Mouse (Mus musculus) T-helper 17 cell (primary cell): Measurements from ENCODE around the gene Cabin1.

Experiments
- in situ Hi-C, 2 experiments: fragments of 300-600 bp; cut with MboI, MseI; formaldehyde crosslinking; loops; 1 replicate in 1 of 2; 2 replicates in 1 of 2; pipeline ENCODE4 v1.15.1; 2025; ENCODE audit warnings: high pct_unique_total_duplicates in 2 of 2

The Cabin1 gene

DNA sequence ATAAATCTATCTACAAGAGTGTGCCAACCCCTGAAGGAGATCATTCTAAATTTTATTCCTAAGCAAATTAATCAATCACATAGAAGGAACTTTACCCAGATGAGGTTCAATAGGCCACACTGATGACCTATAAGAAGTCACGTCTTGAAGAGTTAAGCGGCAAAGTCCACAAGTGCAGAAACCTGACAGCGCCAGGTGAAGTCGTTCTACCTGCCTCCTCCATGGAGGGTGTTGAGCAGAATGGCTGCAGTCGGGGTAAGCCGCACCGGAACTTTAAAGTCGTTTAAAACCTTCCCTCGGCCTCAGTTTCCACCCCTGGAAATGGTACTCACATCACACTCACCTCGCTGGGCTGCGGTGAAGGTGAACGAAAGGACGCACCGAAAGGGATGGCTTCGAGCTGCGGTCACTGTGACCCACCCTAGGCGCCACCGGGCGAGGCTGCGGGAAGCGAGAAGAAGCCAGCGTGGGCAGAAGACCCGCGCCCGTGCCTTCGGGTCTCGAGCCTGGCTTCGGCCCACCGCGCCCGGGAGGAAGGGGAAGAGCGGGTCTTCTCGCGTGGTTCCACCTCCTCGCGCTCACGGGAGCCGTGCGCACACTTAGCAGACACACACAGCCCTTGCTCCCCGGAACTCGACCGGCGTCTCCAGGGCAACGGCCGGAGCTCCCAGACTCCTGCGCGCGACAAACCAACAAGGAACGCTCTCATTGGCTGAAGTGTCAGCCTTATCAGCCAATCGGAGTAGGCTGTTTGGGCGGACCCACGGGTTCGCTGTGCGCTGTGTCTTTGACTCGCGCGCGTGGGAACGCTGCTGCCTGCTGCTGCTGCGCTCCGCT lies at the start of gene Cabin1:
Gene Cabin1 (minus strand): TSS at position 660 of the 837 bp plus-strand sequence.
- in situ Hi-C loops: no loop called here

DNA sequence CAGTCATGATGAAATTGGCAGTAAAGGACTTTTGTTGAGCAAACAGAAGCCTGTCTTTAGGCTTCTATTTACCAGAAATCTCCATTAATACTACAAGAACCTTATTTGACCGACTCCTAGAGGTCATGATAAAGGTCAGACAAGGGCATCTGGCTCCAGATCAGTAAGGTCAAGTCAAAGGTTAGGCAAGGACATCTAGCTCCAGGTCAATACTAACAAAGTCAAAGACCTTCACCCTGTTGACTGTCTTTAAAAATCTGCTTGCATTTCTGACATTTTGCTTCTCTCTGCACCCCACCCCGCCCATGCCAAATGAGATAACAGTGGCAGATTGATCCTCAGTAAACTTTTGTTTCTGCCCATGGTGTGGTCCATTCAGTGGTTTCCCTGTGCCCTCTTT lies 40.1 kb upstream of the Cabin1 start:
- in situ Hi-C loops: no loop called here

DNA sequence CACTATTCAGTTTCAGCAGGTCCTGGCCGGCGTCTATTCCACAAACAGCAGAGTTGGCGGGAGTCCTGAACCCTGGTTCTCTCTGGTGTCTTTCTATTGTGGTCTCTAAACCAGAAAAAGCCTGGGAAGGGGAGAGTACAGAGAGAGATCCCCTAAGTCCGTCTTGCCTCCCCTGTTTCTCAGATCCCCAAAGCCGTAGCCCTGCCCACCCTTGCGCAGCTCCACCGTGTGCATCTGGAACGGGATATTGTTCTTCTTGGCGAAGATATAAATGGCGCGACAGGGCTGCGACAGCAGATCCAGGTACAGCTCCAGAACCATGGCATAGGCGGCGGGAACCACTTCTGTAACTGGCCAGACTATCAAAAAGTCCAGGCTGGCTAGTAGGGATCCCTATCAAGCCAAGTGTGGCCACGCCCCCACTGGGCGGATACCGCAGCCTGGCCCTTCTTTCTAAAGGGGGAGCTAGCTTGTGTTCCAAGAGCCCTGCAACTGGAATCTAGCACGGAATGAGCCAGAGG lies 34.1 kb upstream of the Cabin1 start, which contains the start of gene Gstt1:
Gene Gstt1 (minus strand): TSS at position 409 of the 521 bp plus-strand sequence.
- in situ Hi-C loops: no loop called here

DNA sequence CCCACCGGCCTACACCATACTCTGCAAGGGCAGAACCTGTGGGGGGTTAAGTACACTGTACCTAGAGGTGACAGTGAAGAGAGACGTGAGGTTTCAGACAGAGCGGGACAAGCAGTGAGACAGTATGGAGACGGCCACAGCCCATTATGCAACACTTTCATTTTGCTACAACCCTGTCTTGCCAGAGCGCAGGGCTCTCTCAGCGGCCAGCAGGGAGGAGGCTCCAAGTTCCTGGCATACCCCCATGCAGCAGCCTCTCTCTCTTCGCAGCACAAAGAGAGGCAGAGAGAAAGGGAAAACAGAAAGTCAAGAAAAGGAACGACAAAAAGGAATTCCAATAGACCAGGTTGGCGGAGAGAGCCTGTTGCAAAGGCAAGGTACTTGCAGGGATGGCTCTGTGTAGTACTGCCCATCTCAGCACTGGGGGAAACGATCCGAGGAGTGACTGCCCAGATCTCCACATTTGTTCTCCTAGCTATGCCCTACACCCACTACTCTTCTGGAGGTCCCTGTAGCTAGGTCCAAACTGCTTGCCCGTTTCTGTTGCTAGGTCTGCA lies 33.6 kb upstream of the Cabin1 start:
- in situ Hi-C loops: no loop called here

DNA sequence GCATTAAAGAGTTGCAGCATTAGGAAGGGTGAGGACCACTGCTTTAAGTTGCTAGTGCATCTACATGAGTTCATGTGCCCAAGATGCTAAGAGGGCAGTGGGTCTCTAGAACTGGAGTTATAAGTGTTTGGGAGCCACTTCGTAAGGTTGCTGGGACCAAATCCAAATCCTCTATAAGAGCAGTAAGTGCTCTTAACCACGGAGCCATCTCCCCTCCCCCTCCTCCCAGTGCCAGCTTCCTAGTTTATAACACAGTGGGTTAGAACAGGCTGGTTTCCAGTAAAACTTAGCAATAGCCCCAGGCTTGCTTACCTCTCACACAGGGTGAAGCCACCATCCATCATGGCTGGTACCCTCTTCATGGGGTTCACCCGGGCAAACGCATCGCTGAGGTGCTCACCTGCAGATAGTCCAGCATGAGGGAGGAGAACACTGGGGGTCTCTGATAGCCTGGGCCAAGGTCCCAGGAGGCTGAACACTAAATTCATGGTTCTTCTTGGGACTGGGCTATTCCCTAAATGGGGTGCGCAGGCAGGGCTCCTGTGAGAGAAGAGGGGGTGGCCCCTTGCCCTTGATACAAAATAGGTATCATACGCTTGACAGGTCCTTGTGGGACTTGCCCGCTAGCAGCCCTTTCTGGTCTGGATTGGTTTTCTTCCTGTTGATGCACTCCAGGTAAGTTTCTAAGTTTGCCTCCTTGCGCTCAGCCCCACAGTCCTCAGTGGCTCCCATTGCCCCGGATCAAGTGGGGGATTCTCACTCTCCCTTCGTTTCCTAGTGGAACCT lies 32.8 kb upstream of the Cabin1 start:
- in situ Hi-C loops: no loop called here

DNA sequence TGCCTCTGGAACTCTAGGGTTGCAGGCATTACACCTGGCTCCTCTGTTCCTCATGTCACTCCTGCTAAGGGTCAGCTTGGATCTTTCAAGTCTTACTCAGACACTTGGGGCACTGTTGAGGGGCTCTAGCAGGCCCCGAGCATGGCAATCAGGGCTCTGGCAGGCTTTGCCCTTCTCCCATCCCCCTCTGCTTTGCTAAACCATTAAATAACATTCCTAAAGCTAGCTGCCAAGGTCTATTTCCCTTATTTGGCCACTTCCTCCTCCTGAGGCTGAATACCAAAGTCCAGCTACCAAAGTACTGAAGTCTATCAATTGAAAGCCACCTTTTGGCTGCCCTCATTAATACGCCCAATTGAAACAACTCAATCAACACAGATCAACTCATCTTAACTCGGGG lies 30.7 kb upstream of the Cabin1 start:
- in situ Hi-C loops: no loop called here

DNA sequence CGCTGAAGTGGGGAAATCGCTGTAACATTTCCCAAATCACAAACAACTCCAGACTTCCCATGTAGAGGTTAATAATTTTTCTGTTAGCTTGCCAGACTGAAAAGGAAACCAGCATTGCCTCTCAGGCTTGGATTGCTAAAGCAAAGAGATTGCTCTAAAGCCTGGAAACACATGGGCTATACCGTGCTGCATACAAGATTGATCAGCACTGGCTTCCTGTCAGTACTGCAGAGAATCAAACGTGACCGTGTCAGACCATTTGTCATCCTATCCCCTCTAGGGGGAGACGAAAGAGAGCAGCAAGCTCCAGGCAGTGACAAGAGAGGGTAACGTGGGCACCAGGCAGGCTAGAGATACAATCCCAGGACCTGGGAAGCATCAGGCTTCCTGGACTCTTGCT lies 26.6 kb upstream of the Cabin1 start:
- in situ Hi-C loops: no loop called here

DNA sequence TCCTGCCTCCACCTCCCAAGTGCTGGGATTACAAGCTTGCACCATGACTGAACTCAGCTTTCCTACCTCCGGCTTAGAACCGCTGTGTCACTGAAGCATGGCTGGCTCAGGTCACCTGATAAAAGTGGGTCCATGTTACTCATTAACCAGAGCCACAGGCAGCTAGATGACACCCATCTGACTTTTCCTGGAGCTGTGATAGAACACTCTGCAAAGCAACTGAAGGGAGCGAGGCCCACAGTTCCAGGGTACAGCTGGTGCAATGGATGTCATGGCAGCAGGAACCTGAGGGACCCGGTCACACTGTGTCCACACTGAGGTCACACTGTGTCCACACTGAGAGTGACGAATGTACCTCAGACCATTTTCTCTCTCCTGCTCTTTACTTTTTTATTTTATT lies 25.7 kb upstream of the Cabin1 start:
- in situ Hi-C loops: no loop called here

DNA sequence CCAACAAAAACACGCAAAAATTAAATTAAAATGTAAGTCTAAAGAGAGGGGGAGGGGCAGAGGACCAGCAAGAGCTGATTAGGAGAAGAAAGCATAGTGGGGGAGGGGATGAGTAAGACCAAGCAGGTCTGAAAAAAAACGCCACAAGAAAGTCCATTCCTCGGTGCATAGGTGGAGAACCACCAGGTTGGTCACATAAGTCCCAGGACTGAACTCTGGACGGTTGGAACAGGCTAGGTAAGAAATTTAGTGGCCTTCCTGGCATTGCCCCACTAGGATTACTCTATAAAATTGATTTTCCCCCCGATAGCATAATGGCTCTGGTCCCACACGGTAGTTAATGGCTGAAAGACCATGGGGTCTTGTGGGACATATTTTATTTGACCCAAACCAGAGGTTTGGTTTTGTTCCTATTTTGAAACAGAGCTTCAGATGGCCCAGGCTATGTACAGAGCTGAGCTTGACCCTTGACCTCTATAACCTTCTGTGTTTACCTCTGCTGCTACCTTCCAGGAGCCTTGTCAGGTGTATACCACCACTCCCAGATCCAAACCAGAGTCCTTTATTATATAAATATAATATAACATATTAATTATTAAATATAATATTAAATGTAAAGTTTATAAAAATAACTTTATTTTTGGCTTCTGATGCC lies 25.1 kb upstream of the Cabin1 start:
- in situ Hi-C loops: no loop called here

DNA sequence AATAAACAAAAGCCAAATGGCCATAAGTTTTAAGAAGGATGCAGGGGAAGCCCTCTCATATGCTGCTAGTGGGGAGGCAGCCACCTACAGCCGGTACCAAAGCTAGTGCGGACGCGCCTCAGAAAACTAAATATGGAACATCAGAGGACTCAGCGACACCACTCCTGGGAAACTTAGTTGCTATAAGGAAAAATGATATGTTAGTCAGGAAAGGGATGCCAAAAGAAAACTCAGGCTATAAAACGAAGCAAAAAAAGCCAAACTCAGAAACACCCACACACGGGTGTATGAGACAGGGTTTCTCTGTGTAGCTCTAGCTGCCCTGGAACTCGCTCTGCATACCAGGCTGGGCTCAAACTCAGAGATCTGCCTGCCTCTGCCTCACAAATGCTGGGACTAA lies 24.1 kb upstream of the Cabin1 start:
- in situ Hi-C loops: no loop called here

DNA sequence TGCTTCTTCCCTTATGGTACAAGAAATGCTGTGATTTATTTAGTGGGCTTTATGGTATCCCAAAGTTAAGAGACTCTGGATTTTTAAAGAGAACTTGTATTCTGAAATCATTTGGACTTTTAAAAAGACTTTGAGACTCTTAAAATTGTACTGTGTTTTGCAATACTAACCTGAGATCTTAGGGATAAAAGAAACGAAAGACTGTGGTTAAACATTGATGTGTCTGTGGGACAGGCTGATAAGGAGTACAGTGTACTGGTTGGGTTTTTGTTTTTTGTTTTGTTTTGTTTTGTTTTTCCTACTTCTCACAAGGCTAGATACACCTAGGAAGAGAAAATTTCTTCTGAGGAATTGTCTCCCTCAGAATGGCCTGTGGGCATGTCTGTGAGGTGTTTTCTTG lies 21.3 kb upstream of the Cabin1 start:
- in situ Hi-C loops: no loop called here

DNA sequence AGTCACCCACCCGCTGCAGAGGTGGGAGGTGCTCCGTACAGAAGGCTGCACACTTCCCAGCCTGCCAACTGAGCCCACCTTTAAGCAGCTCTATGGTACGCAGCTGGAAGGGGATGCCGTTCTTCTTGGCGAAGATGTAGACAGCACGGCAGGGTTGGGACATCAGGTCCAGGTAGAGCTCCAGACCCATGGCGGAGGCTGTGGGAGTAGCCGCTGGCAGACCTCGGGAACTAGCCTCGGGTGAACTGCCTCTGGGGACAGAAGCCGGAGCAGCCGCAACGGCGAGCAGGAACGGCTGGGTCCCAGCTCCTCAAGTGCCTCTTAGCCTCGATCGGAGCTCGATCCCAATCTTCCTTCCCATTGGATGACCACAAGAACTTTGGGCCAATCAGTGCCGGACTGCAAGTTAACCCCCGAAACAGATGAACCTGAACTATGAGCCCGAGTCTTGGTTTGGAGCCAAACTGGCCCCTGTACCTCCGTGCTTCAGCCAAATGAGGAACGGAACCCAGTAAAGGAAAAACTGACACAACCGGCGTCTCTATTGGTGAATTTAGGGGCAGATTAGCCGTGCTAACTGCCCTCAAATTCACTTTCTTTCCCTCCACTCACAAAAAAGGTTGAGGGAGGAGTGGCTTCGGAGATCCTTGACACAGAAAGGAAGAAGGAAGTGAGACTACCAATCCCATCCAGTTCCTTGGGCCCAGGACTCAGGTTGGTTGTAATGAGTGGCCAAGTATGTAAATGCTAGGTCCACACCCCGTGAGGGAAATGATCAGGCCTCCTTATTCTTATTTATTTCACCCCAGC lies 16.8 kb upstream of the Cabin1 start, which contains the start of the genes Gm20441 and Gstt3:
Gene Gm20441 (minus strand): TSS at position 186 of the 810 bp plus-strand sequence.
Gene Gstt3 (minus strand): TSS at position 646 of the 810 bp plus-strand sequence.
- in situ Hi-C loops: loop anchor here in 1 of 2 experiments (5.0 kb wide), 1 partner anchor 46 kb away; no protein-coding TSS in a partner anchor

DNA sequence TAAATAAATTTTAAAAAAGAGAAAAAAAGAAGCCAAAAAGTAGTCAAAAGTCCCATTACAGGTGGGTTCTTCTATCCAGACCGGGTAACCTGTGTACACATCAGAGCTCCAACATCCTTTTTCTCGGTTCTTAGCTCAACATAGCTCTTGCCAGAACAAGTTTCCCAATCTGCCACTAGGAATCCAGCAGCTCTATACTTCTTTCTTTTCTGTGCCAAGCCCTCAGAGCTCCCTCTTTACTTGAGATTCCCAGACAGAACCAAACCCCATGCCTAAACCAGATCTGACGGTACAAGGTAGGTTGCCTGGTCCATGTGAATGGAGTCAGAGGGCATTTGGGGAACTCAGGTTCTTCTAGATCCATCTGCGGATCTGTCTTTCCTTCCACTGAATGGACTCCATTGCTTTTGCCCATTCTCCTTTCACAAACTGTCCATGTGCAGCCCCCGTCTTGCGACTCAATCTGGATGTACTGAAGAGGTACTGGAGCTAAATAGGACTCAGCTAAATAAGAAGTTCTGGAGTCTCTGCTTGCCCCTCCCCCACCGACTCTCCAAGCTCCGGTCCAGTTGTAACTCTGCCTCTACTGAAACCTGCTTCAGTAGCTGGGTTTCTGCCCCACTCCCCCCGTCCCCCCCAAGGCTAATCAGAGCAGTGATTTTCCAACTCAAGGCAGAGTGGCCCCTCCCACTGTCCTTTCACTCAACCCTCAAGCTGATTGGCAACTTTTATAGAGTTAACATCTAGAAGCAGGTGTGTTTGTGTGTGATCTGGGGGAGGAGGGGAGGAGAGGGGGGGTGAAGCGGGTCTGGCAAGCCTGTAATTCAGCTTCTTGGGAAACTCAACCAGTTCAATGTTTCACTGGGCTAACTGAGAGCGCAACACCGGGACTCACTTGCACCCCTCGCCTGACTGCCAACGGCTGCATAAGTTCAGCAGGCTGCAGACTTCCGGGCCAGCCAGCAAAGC lies 15.3 kb upstream of the Cabin1 start:
- in situ Hi-C loops: loop anchor here (5.0 kb wide), 1 partner anchor 48 kb away; no protein-coding TSS in a partner anchor

DNA sequence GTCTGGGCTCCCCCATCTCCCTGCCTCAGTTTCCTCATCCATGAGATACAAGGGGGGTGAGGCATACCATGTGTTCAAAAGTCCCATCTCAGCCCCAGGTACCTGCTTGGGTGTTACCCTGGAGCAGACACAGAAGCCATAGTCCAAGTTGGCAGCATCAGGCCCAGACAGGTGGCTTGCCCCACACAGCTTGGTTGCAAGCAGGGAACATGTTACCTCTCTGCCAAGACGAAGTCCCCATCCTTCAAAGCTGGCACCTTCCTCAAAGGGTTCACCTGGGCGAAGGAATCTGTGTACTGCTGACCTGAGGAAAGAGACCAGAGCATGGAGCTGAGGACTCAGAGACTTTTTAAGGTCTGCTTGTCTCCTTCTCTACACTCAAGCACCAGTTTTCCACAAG lies 13.7 kb upstream of the Cabin1 start:
- in situ Hi-C loops: loop anchor here in 1 of 2 experiments (5.0 kb wide), 1 partner anchor 49 kb away; no protein-coding TSS in a partner anchor

DNA sequence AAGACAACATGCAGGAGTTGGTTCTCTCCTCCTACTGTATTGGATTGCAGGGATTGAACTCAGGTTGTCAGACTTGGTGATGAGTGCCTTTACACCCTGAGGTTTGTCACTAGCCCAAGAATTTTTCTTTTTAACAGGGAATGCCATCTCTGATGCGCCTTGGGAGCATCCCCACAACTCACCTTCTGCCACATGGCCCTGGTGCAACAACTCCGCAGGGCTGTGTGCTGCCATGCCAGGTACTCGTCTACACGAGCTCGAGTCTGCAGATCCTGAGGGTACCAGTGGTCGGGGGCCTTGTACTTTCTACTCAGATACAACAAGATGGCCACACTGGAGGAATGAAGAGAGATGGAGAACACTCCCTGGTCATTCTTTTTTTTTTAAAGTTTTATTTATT lies 12.4 kb upstream of the Cabin1 start:
- in situ Hi-C loops: loop anchor here in 1 of 2 experiments (5.0 kb wide), 1 partner anchor 51 kb away; no protein-coding TSS in a partner anchor

DNA sequence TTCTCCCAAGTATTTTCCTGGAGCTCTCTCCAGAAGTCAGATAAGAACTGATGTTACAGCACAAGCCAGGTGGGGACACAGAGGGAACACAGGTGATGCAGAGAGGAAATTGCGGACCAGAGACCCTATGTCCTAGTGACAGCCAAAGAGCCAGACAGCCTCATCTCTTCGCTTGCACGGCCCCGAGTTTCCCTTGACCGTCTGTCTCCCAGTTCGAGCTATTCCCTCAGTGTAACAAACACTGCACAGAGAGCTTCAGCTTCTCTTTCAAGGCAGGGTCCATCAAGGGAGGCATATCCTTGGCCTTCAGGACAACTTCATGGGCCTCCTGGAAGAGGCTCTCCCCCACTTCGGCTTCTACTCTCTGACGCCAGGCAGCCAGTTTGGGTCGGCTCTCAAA lies 10.4 kb upstream of the Cabin1 start:
- in situ Hi-C loops: no loop called here

DNA sequence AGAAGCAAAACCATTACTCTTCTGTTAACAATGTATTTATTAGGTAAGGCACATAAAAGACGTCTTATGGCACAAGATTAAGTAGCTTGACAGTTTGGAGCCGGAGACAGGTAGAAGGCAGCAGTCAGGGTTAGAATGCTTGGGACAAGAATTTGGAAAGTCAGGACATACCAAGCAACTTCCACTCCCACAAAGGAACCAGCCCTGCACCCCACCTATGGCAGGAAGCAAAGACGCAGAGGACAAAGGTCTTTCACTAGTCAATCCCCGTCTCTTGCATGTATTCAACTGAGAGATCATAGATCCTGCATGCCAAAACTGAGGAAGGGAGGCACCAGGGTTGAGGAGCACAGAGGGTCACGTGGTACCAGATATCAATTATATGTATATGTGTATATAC lies 10.0 kb upstream of the Cabin1 start:
- in situ Hi-C loops: no loop called here

DNA sequence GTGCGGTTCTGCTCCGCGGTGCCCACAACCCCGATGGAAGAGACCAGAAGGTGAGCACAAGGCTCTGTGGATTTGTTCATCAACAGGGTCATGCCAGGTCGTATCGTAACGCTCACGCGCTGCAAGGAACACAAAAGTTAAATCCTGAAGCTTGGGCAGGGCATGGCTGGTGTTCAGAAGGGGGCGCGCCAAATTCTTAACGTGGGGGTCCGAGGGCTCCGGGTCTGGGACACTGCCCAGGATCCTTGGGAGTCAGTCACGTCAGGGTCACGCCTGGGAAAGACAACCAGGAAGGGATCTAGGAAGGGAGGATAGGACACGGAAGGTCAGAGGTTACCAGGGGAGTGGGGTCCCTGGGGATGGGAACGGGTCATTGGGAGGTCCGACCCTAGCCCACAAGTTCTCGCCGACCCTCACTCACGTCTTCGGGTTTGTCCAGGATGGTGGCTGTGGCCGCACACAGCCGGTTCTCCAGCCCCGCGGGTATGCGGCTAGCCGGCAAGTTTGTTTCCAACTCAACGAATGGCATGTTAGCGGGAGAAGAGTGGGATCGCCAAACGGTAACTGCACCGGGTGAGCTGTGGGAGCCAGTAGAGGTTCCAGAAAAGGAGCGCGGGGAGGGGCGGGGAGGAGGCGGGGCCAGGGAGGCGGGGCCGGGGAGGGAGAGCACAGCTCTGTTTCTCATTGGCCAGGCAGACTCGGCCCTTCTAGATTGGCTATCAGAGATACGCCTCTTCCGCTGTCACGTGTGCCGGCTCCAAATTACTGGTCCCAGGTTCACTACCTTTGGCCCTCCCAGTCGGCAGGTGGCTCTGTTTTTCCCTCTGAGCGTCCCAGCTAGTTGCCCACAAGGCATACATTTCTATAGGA lies 8.9 kb upstream of the Cabin1 start, which contains the start of gene Ddt:
Gene Ddt (minus strand): TSS at position 620 of the 870 bp plus-strand sequence.
- in situ Hi-C loops: no loop called here
